In the genomic region with DNA sequence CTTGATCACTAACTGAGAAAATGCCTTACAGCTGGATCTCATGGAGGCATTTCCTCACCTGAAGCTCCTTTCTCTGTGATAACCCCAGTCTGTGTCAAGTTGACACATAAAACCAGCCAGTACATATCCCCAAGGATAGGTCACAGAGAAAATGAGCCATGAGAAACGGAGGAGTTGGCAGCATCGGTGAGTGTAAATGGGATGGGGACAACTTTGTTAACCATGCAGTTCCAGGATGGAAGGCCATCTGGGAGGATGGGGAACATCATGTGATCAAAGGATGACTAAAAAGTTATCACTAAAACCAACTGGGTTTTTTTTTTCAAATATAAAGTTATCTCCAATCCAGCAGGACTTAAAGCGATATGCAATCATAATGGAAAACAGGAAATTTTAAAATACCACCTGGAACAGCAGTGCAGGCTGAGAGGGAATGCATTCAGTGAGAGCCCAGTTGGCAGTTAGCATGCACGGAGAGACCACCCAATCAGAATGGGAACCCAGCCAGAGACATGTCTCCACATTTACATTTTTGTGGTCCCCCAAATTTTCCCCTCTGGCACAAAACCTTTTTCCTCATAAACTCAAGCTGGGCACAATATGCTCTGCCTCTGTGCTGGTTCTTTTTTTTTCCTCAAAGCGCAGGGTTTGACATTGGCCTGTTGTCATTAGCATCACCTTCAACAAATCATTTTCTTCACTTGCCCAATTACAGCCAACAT, we compare ENCODE assay signal across 31 mouse cellular contexts.
DNase-seq lines count a peak whose midpoint lies in the region; ATAC-seq and TF ChIP-seq lines count a peak whose summit lies in the region.
"Had no signal": no experiment of that assay in that cellular context is flagged by ENCODE, and none has a peak within 500 bp of the region (broad histone marks: within the 10 kb centered on the region; RNA-seq: fewer than 3 reads in every experiment).

No protein-coding gene starts in this region.

- no peak overlapping the region for H3K4me3 ChIP-seq in forebrain, embryonic 13.5 days
- no peak overlapping the region for H3K4me3 ChIP-seq in forebrain, embryonic 10.5 days
- no peak overlapping the region for H3K4me3 ChIP-seq in kidney, embryonic 14.5 days (ENCODE audit: low read length)
- no peak overlapping the region for H3K4me3 ChIP-seq in midbrain, postnatal 0 days (ENCODE audit: low read depth, low read length)
- H3K4me3 ChIP-seq in midbrain, embryonic 13.5 days (replicated peaks): no peak overlapping the region
- no peak overlapping the region for H3K4me3 ChIP-seq in limb, embryonic 14.5 days (replicated peaks; ENCODE audit: low read length)
- H3K4me3 ChIP-seq: embryonic facial prominence, embryonic 13.5 days; heart, embryonic 10.5 days; heart, embryonic 15.5 days; limb, embryonic 12.5 days; liver, embryonic 12.5 days had no signal

- H3K27me3 ChIP-seq in forebrain, embryonic 13.5 days: no peaks in the 10 kb centered on the region
- H3K27me3 ChIP-seq in forebrain, embryonic 10.5 days (ENCODE audit: poor library complexity, severe bottlenecking): no peaks in the 10 kb centered on the region
- no peaks in the 10 kb centered on the region for H3K27me3 ChIP-seq in kidney, embryonic 14.5 days (ENCODE audit: control insufficient read depth, insufficient read depth, low read length)
- H3K27me3 ChIP-seq in midbrain, postnatal 0 days (ENCODE audit: insufficient read depth, low read length): no peaks in the 10 kb centered on the region
- H3K27me3 ChIP-seq in midbrain, embryonic 13.5 days: no peaks in the 10 kb centered on the region
- H3K27me3 ChIP-seq in limb, embryonic 14.5 days (ENCODE audit: control insufficient read depth, insufficient read depth, low read length): no peaks in the 10 kb centered on the region
- H3K27me3 ChIP-seq: embryonic facial prominence, embryonic 13.5 days; heart, embryonic 15.5 days; limb, embryonic 12.5 days; liver, embryonic 12.5 days had no signal

- no peaks in the 10 kb centered on the region for H3K9me3 ChIP-seq in forebrain, embryonic 13.5 days (replicated peaks)
- H3K9me3 ChIP-seq in forebrain, embryonic 10.5 days: no peaks in the 10 kb centered on the region
- no peaks in the 10 kb centered on the region for H3K9me3 ChIP-seq in kidney, embryonic 14.5 days (ENCODE audit: control insufficient read depth, low read length)
- H3K9me3 ChIP-seq in midbrain, postnatal 0 days (ENCODE audit: low read length): no peaks in the 10 kb centered on the region
- H3K9me3 ChIP-seq in midbrain, embryonic 13.5 days: no peaks in the 10 kb centered on the region
- H3K9me3 ChIP-seq in limb, embryonic 14.5 days (ENCODE audit: control insufficient read depth, low read length): no peaks in the 10 kb centered on the region
- H3K9me3 ChIP-seq: embryonic facial prominence, embryonic 13.5 days; heart, embryonic 10.5 days; heart, embryonic 15.5 days; limb, embryonic 12.5 days; liver, embryonic 12.5 days had no signal

- H3K4me1 ChIP-seq in forebrain, embryonic 13.5 days: no peaks in the 10 kb centered on the region
- H3K4me1 ChIP-seq in forebrain, embryonic 10.5 days: no peaks in the 10 kb centered on the region
- no peaks in the 10 kb centered on the region for H3K4me1 ChIP-seq in kidney, embryonic 14.5 days (ENCODE audit: control insufficient read depth, insufficient read depth, low read length)
- H3K4me1 ChIP-seq in midbrain, postnatal 0 days (ENCODE audit: insufficient read depth, low read length): no peaks in the 10 kb centered on the region
- no peaks in the 10 kb centered on the region for H3K4me1 ChIP-seq in midbrain, embryonic 13.5 days (replicated peaks)
- H3K4me1 ChIP-seq in limb, embryonic 14.5 days (ENCODE audit: control insufficient read depth, insufficient read depth, low read length): no peaks in the 10 kb centered on the region
- H3K4me1 ChIP-seq: heart, embryonic 10.5 days; heart, embryonic 15.5 days; liver, embryonic 12.5 days had no signal

- peak; percentile 75; the same call in 1 of the 2 replicates for ATAC-seq in forebrain, embryonic 13.5 days
- peak; percentile 35; the same call in 1 of the 2 replicates for ATAC-seq in kidney, embryonic 14.5 days (ENCODE audit: low FRiP score, low TSS enrichment)
- ATAC-seq in midbrain, postnatal 0 days (ENCODE audit: low FRiP score): no peak
- ATAC-seq in midbrain, embryonic 13.5 days: no peak
- peak; percentile 44; the same call in 1 of the 2 replicates for ATAC-seq in limb, embryonic 14.5 days (ENCODE audit: low FRiP score, low read depth)
- ATAC-seq: CD4-positive, CD25-positive, alpha-beta regulatory T cell, adult 4 months; inflammation-experienced regulatory T-cells, adult 6 months; liver, embryonic 12.5 days; liver, postnatal 0 days had no signal

- no peak overlapping the region for H3K9ac ChIP-seq in forebrain, embryonic 13.5 days
- H3K9ac ChIP-seq in kidney, embryonic 14.5 days (ENCODE audit: low read depth, low read length): no peak overlapping the region
- no peak overlapping the region for H3K9ac ChIP-seq in midbrain, postnatal 0 days (replicated peaks; ENCODE audit: low read length, poor library complexity, severe bottlenecking)
- H3K9ac ChIP-seq in midbrain, embryonic 13.5 days (replicated peaks): no peak overlapping the region
- H3K9ac ChIP-seq in limb, embryonic 14.5 days (ENCODE audit: low read depth, low read length, severe bottlenecking): no peak overlapping the region
- H3K9ac ChIP-seq: embryonic facial prominence, embryonic 13.5 days; heart, embryonic 15.5 days; limb, embryonic 12.5 days; liver, embryonic 12.5 days; liver, postnatal 0 days had no signal

- TF ChIP-seq CTCF in midbrain, postnatal 0 days (IDR thresholded peaks at IDR 0.05): no peak

- DNase-seq in forebrain, embryonic 10.5 days (ENCODE audit: extremely low spot score, low spot score): no peak
- no peak for DNase-seq in kidney, adult 8-10 months
- peak; percentile 40 for DNase-seq in midbrain, postnatal 0 days (ENCODE audit: low spot score)
- peak; percentile 65 for DNase-seq in limb, embryonic 14.5 days (ENCODE audit: low spot score)
- DNase-seq: adrenal gland, postnatal 14 days; cerebellum, adult 18-20 months; cerebellum, postnatal 36 days; embryo, embryonic 11 days; gastrocnemius, postnatal 25 days; heart, adult 11 months; kidney, adult 11 months; layer of hippocampus, postnatal 36 days; liver, postnatal 0 days; lung, postnatal 10 days; midbrain, embryonic 14.5 days; right cerebral cortex, postnatal 4 days; thymus, adult 18-20 months; thymus, postnatal 25 days had no signal

- H3K36me3 ChIP-seq in forebrain, embryonic 13.5 days (ENCODE audit: poor library complexity, severe bottlenecking): no peaks in the 10 kb centered on the region
- no peaks in the 10 kb centered on the region for H3K36me3 ChIP-seq in forebrain, embryonic 10.5 days (replicated peaks)
- no peaks in the 10 kb centered on the region for H3K36me3 ChIP-seq in kidney, embryonic 14.5 days (ENCODE audit: control insufficient read depth, insufficient read depth, low read length)
- H3K36me3 ChIP-seq in midbrain, postnatal 0 days (ENCODE audit: insufficient read depth, low read length): no peaks in the 10 kb centered on the region
- H3K36me3 ChIP-seq in midbrain, embryonic 13.5 days: no peaks in the 10 kb centered on the region
- H3K36me3 ChIP-seq in limb, embryonic 14.5 days (ENCODE audit: control insufficient read depth, insufficient read depth, low read length): no peaks in the 10 kb centered on the region
- H3K36me3 ChIP-seq: embryonic facial prominence, embryonic 13.5 days; heart, embryonic 10.5 days; heart, embryonic 15.5 days; limb, embryonic 12.5 days; liver, embryonic 12.5 days had no signal

- TF ChIP-seq POLR2A in limb, embryonic 14.5 days (IDR thresholded peaks at IDR 0.05; ENCODE audit: borderline replicate concordance, extremely low read depth, insufficient read depth, insufficient read length): no peak

- no peak overlapping the region for H3K27ac ChIP-seq in forebrain, embryonic 13.5 days
- no peak overlapping the region for H3K27ac ChIP-seq in forebrain, embryonic 10.5 days
- no peak overlapping the region for H3K27ac ChIP-seq in kidney, embryonic 14.5 days (ENCODE audit: low read depth, low read length)
- no peak overlapping the region for H3K27ac ChIP-seq in midbrain, postnatal 0 days (ENCODE audit: low read depth, low read length)
- no peak overlapping the region for H3K27ac ChIP-seq in midbrain, embryonic 13.5 days
- H3K27ac ChIP-seq in limb, embryonic 14.5 days (replicated peaks; ENCODE audit: low read depth, low read length): no peak overlapping the region
- H3K27ac ChIP-seq: embryonic facial prominence, embryonic 13.5 days; heart, embryonic 10.5 days; heart, embryonic 15.5 days; kidney, postnatal 0 days; limb, embryonic 12.5 days; liver, embryonic 12.5 days; macrophage; stomach, postnatal 0 days had no signal

- 80% methylated on average over 5 of the region's 5 CpGs for WGBS in forebrain, embryonic 13.5 days
- WGBS in forebrain, embryonic 10.5 days: 93% methylated on average over 5 of the region's 5 CpGs
- 51% methylated on average over 5 of the region's 5 CpGs for WGBS in kidney, embryonic 14.5 days
- WGBS in midbrain, postnatal 0 days: 82% methylated on average over 5 of the region's 5 CpGs
- WGBS in midbrain, embryonic 13.5 days: 94% methylated on average over 5 of the region's 5 CpGs
- 48% methylated on average over 5 of the region's 5 CpGs for WGBS in limb, embryonic 14.5 days

- H3K4me2 ChIP-seq in forebrain, embryonic 13.5 days: no peak overlapping the region
- H3K4me2 ChIP-seq in kidney, embryonic 14.5 days (replicated peaks; ENCODE audit: low read depth, low read length): no peak overlapping the region
- H3K4me2 ChIP-seq in midbrain, postnatal 0 days (ENCODE audit: low read depth, low read length, poor library complexity, severe bottlenecking): no peak overlapping the region
- no peak overlapping the region for H3K4me2 ChIP-seq in midbrain, embryonic 13.5 days (replicated peaks)
- no peak overlapping the region for H3K4me2 ChIP-seq in limb, embryonic 14.5 days (replicated peaks; ENCODE audit: low read depth, low read length, severe bottlenecking)
- H3K4me2 ChIP-seq: embryonic facial prominence, embryonic 13.5 days; heart, embryonic 15.5 days; limb, embryonic 12.5 days; liver, embryonic 12.5 days had no signal

Comparison
In these comparisons a context has a peak if more than half of its experiments do, and no peak if none do; other contexts are left out.
1. ATAC-seq: peak in forebrain, embryonic 13.5 days (single experiment), kidney, embryonic 14.5 days (single experiment) and limb, embryonic 14.5 days (single experiment); none in midbrain, postnatal 0 days (single experiment) and midbrain, embryonic 13.5 days (single experiment).
2. DNase-seq: peak in midbrain, postnatal 0 days (single experiment) and limb, embryonic 14.5 days (single experiment); none in forebrain, embryonic 10.5 days (single experiment) and kidney, adult 8-10 months (0 of 2).